ENCODE assay signal across 15 mouse cellular contexts in genomic region chr12:79512982-79513681, GRCm38 (mm10).
DNase-seq lines count a peak whose midpoint lies in the region; ATAC-seq and TF ChIP-seq lines count a peak whose summit lies in the region.
"Had no signal": no experiment of that assay in that cellular context is flagged by ENCODE, and none has a peak within 500 bp of the region (broad histone marks: within the 10 kb centered on the region; RNA-seq: fewer than 3 reads in every experiment).

No protein-coding gene starts in this region.

- no peak overlapping the region for H3K4me2 ChIP-seq in kidney, postnatal 0 days (ENCODE audit: low read length)
- no peak overlapping the region for H3K4me2 ChIP-seq in intestine, embryonic 16.5 days (ENCODE audit: low read depth, low read length)
- H3K4me2 ChIP-seq: liver, embryonic 13.5 days; neural tube, embryonic 12.5 days had no signal

- WGBS in kidney, postnatal 0 days: 87% methylated on average over 5 of the region's 5 CpGs
- WGBS in intestine, embryonic 16.5 days: 87% methylated on average over 5 of the region's 5 CpGs

- no peak for DNase-seq in kidney, postnatal 0 days (ENCODE audit: low spot score)
- no peak for DNase-seq in kidney, postnatal 25 days
- DNase-seq in 3T3-L1 (ENCODE audit: low read depth, low spot score) (peak; percentile 18), ES-CJ7 (ENCODE audit: low read depth, low spot score) (peak; percentile 4)
- no peak for DNase-seq in frontal cortex, postnatal 14 days (ENCODE audit: low spot score in 2 of 2)
- no peak for DNase-seq in adrenal gland, adult 2 months
- DNase-seq: adrenal gland, adult 8-10 months; cerebellum, adult 9-10 months; embryo, embryonic 11 days; heart, postnatal 36 days; liver, embryonic 13.5 days; spleen, adult 18-20 months had no signal

- TF ChIP-seq CTCF in kidney, postnatal 0 days (IDR thresholded peaks at IDR 0.05; ENCODE audit: low read depth): peak; percentile 36; the same call in 1 of the 2 replicates

- H3K4me1 ChIP-seq in kidney, postnatal 0 days (replicated peaks; ENCODE audit: insufficient read depth, low read length): peaks cover 4% of the 10 kb centered on the region; the same call in 1 of the 2 replicates
- peaks cover 15% of the 10 kb centered on the region for H3K4me1 ChIP-seq in intestine, embryonic 16.5 days (ENCODE audit: control insufficient read depth, insufficient read depth, low read length)
- H3K4me1 ChIP-seq: liver, embryonic 13.5 days had no signal

- no peak overlapping the region for H3K4me3 ChIP-seq in kidney, postnatal 0 days (replicated peaks; ENCODE audit: low read depth, low read length)
- no peak overlapping the region for H3K4me3 ChIP-seq in intestine, embryonic 16.5 days (ENCODE audit: low read length)
- H3K4me3 ChIP-seq: liver, embryonic 13.5 days; megakaryocyte, embryonic 14.5 days; neural tube, embryonic 12.5 days had no signal

- H3K27ac ChIP-seq in kidney, postnatal 0 days: no peak overlapping the region
- peak overlapping the region; percentile 70 for H3K27ac ChIP-seq in intestine, embryonic 16.5 days (ENCODE audit: low read length)
- H3K27ac ChIP-seq: liver, embryonic 13.5 days; neural tube, embryonic 12.5 days had no signal

- no peak for ATAC-seq in kidney, postnatal 0 days (replicated peaks; ENCODE audit: low FRiP score, low read depth)
- ATAC-seq in intestine, embryonic 16.5 days: no peak

- H3K27me3 ChIP-seq in kidney, postnatal 0 days (ENCODE audit: insufficient read depth, low read length): no peaks in the 10 kb centered on the region
- H3K27me3 ChIP-seq in intestine, embryonic 16.5 days (replicated peaks; ENCODE audit: control insufficient read depth, insufficient read depth, low read length): no peaks in the 10 kb centered on the region
- H3K27me3 ChIP-seq: liver, embryonic 13.5 days; megakaryocyte, embryonic 14.5 days; neural tube, embryonic 12.5 days had no signal

- no peaks in the 10 kb centered on the region for H3K36me3 ChIP-seq in kidney, postnatal 0 days (ENCODE audit: insufficient read depth, low read length)
- H3K36me3 ChIP-seq in intestine, embryonic 16.5 days (ENCODE audit: control insufficient read depth, insufficient read depth, low read length): no peaks in the 10 kb centered on the region
- H3K36me3 ChIP-seq: liver, embryonic 13.5 days; neural tube, embryonic 12.5 days had no signal

- no peaks in the 10 kb centered on the region for H3K9me3 ChIP-seq in kidney, postnatal 0 days (replicated peaks; ENCODE audit: low read length)
- no peaks in the 10 kb centered on the region for H3K9me3 ChIP-seq in intestine, embryonic 16.5 days (ENCODE audit: control insufficient read depth, low read length)
- H3K9me3 ChIP-seq: liver, embryonic 13.5 days; megakaryocyte, embryonic 14.5 days; neural tube, embryonic 12.5 days had no signal

- H3K9ac ChIP-seq in kidney, postnatal 0 days (ENCODE audit: low read depth, low read length): no peak overlapping the region
- H3K9ac ChIP-seq in intestine, embryonic 16.5 days (ENCODE audit: low read depth, low read length): no peak overlapping the region
- H3K9ac ChIP-seq: liver, embryonic 13.5 days; neural tube, embryonic 12.5 days had no signal

Comparison
In these comparisons a context has a peak if more than half of its experiments do, and no peak if none do; other contexts are left out.
1. DNase-seq: peak in 3T3-L1 (single experiment) and ES-CJ7 (single experiment); none in kidney, postnatal 0 days (single experiment), kidney, postnatal 25 days (0 of 2), frontal cortex, postnatal 14 days (0 of 2) and adrenal gland, adult 2 months (single experiment).